Mouse (Mus musculus): ENCODE data around the gene Xrcc4. TPM values are rescaled to one million over a fixed set of nuclear protein-coding genes. Genes with fewer than 3 reads are reported as not detected.

Xrcc4 gene
- polyA plus RNA-seq, 2 experiments from 2014 or later, result 19.6 to 23.6 TPM

DNA sequence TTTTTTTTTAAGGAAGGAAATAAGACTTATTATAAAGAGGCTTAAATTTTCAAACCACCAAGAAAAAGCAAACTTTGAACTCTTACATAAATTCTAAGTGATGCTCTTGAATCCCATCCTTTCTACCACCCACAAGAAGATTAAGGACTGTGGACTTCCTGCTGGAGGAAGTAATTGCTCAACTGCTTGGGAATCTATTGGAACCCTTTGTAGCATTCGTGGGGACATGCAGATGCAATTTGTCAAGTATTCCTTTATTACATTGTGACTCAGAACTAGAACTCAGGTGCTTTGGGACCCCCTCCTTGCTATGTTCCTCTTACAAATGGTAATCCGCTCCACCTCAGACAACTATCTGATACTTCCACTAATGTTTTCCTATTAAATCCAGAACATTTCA is 351.1 kb downstream of the Xrcc4 start:
- ATAC-seq, result no peak

DNA sequence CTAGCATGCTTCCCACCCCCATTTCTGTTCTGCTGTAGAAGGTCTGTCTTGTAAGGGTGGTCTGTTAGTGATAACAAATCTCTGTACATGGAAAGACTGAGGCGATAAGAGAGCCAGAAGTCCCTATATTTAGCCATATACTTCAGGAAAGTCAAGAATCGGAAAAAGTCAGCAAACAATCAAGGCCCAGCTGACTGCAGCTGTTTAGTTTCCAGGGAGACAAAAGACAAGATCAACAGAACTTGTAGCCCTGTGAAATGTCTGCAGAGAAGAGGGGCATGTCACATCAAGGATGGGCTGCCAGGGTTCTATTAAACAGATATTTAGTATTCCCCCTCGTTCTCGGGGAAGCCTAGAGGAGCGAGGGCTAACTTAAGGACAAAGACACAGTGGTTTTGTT is 354.3 kb downstream of the Xrcc4 start:
- no peak for ATAC-seq

DNA sequence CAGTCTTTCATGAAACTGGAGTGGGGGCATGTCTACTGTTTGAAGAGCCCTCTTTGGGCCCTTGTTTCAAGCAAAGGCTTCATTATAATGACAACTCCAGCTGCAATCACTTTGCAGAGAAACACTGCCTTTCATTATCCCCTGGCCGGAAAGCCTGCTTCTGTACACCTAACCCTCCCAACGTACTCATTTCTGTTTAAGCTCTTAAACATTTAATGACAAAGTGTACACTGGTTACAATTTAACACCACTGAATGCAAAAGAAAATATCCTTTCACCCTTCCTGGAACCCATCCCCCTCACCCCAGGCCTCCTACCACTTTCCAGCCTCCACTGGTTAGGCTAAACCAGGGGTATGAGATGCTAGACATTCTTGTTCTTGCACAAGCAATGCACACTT is 362.9 kb downstream of the Xrcc4 start:
- ATAC-seq, result no peak

Other genes with a start within 250 kb of the Xrcc4 start
- 10 to 100 TPM; 47.8 to 73.8 TPM for gene Tmem167, start 485 bp downstream of the Xrcc4 start, polyA plus RNA-seq (2017; shearing (Covaris generic))

Measured in activated CD4-positive, CD25-positive, alpha-beta regulatory T cell, adult 4 months (primary cell).